Mouse (Mus musculus): ENCODE measurements around the gene Gas2l1. TPM values are rescaled to one million over a fixed set of nuclear protein-coding genes. Genes with fewer than 3 reads are reported as not detected.

The Gas2l1 gene
- total RNA-seq, 2 experiments from 2014 or later, result 82.7 to 98.5 TPM

DNA sequence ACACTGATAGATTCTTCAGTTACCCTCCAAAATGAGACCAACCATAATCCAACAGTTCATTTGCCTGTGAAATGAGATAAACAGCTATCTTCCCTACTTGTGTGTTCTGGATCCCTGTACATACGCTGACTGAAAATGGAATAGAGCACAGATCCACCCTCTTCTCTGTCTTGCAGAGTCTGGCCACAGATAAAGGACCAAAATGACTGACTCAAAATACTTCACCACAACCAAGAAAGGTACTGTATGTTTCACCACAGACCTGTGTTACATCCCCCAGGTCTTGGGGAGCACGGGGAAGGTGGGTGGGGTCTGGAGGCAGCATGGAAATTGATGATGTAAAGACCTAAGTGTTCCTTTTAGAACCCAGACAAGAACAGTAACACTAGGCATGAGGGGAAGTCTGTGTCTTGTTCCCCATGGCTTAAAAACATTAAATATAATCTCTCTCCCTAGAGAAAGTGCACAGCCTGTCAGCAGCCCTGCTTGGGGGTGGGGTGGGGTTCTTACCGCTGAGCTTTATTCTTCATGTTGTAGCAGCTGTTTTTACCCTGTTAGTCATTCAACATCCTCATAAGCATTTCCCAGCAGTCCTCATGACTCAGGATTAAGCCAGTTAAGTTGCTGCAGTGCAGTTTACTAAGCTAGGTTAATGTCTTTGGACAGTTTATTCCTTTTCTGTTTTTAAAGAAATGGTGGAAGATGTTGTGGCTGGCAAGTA, 55.6 kb downstream of the Gas2l1 start:
- intact Hi-C loops (cut with DNase I), result no loop called here

DNA sequence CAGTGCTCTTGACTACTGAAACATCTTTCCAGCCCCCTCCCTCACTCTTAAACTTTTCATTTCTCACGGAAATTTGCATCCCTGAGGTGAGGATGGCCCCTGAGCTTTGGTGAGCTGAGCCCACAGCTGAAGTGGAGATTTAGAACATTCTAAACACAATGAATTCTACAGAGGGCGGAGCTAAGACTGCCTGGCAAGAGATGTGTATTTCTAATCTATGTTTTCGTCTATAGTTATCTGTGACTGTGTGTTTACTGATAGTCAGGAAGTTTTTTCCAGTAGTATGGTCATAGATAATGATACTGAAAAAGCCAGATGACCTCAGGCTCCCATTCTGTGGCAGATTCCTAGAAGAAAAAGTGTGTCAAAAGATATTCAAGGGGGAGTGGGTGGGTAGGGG, 56.3 kb downstream of the Gas2l1 start:
- no peak for DNase-seq (ENCODE audit: low spot score in 2 of 2)
- intact Hi-C loops (cut with DNase I), result no loop called here

More for the DNA sequence above, 55.6 kb downstream of the Gas2l1 start:
- no peak for DNase-seq (ENCODE audit: low spot score in 2 of 2)

- DNase-seq (ENCODE audit: low spot score in 2 of 2), result no peak
- intact Hi-C loops (cut with DNase I), result no loop called here
These were observed 57.9 kb downstream of the Gas2l1 start for GRCm38 (mm10) chr11:5007186-5007585.

GRCm38 (mm10) chr11:5005528-5005927, 59.6 kb downstream of the Gas2l1 start:
- intact Hi-C loops (cut with DNase I), result no loop called here
- no peak for DNase-seq (ENCODE audit: low spot score in 2 of 2)

Small RNAs within 50 kb of the gene (microRNA-seq; reads per million reads assigned to microRNA genes)
- not detected for gene Gm47296

Other genes starting within 250 kb of the Gas2l1 start
- gene Nf2, start 215.8 kb downstream of the Gas2l1 start, total RNA-seq (2021), result 10 to 100 TPM; 73.3 to 75.0 TPM
- 10 to 100 TPM; 85.0 to 90.8 TPM for gene Nipsnap1, start 191.4 kb downstream of the Gas2l1 start, total RNA-seq (2021)
- 10 to 100 TPM; 35.7 to 45.4 TPM for gene Thoc5, start 170.0 kb downstream of the Gas2l1 start, total RNA-seq (2021)
- gene Nefh, start 117.3 kb downstream of the Gas2l1 start, total RNA-seq (2021), result 10 to 100 TPM; 44.0 to 47.2 TPM
- 100 to 1,000 TPM; 145 to 153 TPM for gene Ap1b1, start 78.5 kb downstream of the Gas2l1 start, total RNA-seq (2021)
- gene Rasl10a, start 7.2 kb downstream of the Gas2l1 start, total RNA-seq (2021), result 10 to 100 TPM; 72.2 to 77.6 TPM
- 10 to 100 TPM; 22.2 to 26.2 TPM for gene Rhbdd3, start 33.6 kb upstream of the Gas2l1 start, total RNA-seq (2021)
- 100 to 1,000 TPM; 222 to 343 TPM for gene Ewsr1, start 33.9 kb upstream of the Gas2l1 start, total RNA-seq (2021)
- gene Emid1, start 86.9 kb upstream of the Gas2l1 start, total RNA-seq (2021), result 10 to 100 TPM in 1 of 2 experiments, 1 to 10 TPM in 1; 9.8 to 10.9 TPM
- 10 to 100 TPM; 13.7 to 15.8 TPM for gene Kremen1, start 196.2 kb upstream of the Gas2l1 start, total RNA-seq (2021)